ENCODE assay signal across 13 mouse cellular contexts in the genomic region with DNA sequence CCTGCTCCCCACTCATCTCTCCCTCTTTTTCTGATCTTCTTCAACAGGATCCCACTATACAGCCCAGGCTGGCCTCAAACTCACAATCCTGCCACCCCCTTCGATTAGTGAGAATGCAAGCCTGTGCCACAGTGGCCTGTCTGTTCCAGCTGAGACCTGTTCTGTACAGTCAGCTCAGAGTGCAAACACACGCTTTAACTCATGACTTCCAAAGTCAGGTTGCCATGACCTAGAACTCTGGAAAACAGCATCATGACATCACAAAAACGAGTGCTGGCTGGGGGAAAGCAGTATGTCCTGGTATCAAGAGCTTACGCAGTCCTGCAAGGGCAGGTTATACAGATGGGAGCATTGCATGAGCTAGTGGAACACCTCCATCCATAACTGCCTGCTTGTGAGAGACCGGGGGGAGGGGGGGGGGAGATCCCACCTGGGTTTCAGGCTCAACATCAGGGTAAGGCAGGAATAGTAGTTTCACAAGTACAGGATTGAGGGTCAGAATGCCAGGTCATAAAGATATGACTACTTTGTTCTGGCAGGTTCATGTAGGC. TPM values are rescaled to one million over a fixed set of nuclear protein-coding genes. Genes with fewer than 3 reads are reported as not detected.
DNase-seq lines count a peak whose midpoint lies in the region; ATAC-seq and TF ChIP-seq lines count a peak whose summit lies in the region.
"Had no signal": no experiment of that assay in that cellular context is flagged by ENCODE, and none has a peak within 500 bp of the region (broad histone marks: within the 10 kb centered on the region; RNA-seq: fewer than 3 reads in every experiment).

No protein-coding gene starts in this region.

- H3K27ac ChIP-seq in midbrain, embryonic 11.5 days (ENCODE audit: low read depth, low read length): no peak overlapping the region
- H3K27ac ChIP-seq in midbrain, embryonic 10.5 days (replicated peaks): no peak overlapping the region
- H3K27ac ChIP-seq in hindbrain, postnatal 0 days: no peak overlapping the region
- no peak overlapping the region for H3K27ac ChIP-seq in neural tube, embryonic 13.5 days (replicated peaks)
- H3K27ac ChIP-seq: kidney, embryonic 15.5 days; limb, embryonic 15.5 days had no signal

- H3K9me3 ChIP-seq in midbrain, embryonic 11.5 days (ENCODE audit: control insufficient read depth, low read length): no peaks in the 10 kb centered on the region
- H3K9me3 ChIP-seq in midbrain, embryonic 10.5 days (replicated peaks): no peaks in the 10 kb centered on the region
- no peaks in the 10 kb centered on the region for H3K9me3 ChIP-seq in hindbrain, postnatal 0 days (ENCODE audit: low read length)
- no peaks in the 10 kb centered on the region for H3K9me3 ChIP-seq in neural tube, embryonic 13.5 days
- H3K9me3 ChIP-seq: heart, embryonic 12.5 days; kidney, embryonic 15.5 days; limb, embryonic 15.5 days had no signal

- TF ChIP-seq CTCF in hindbrain, postnatal 0 days (IDR thresholded peaks at IDR 0.05; ENCODE audit: low read depth): no peak

- no peak for ATAC-seq in cerebellum, adult (ENCODE audit: insufficient number of reproducible peaks, low FRiP score, low TSS enrichment)
- peak; percentile 61 for ATAC-seq in midbrain, embryonic 11.5 days (ENCODE audit: low FRiP score)
- peak; percentile 69 for ATAC-seq in hindbrain, postnatal 0 days
- ATAC-seq in neural tube, embryonic 13.5 days (ENCODE audit: low read depth): peak; percentile 55

- WGBS in midbrain, embryonic 11.5 days: 77% methylated on average over 5 of the region's 5 CpGs
- 83% methylated on average over 5 of the region's 5 CpGs for WGBS in midbrain, embryonic 10.5 days
- 76% methylated on average over 5 of the region's 5 CpGs for WGBS in hindbrain, postnatal 0 days
- WGBS in neural tube, embryonic 13.5 days: 81% methylated on average over 5 of the region's 5 CpGs

- no peaks in the 10 kb centered on the region for H3K4me1 ChIP-seq in midbrain, embryonic 11.5 days (ENCODE audit: control insufficient read depth, insufficient read depth, low read length)
- H3K4me1 ChIP-seq in midbrain, embryonic 10.5 days: 0 out of 2 replicates have a peak, but pooled peaks cover 4% of the 10 kb centered on the region
- H3K4me1 ChIP-seq in hindbrain, postnatal 0 days (ENCODE audit: insufficient read depth, low read length): no peaks in the 10 kb centered on the region
- H3K4me1 ChIP-seq in neural tube, embryonic 13.5 days (replicated peaks): no peaks in the 10 kb centered on the region
- H3K4me1 ChIP-seq: heart, embryonic 12.5 days; limb, embryonic 15.5 days had no signal

- no peak overlapping the region for H3K4me2 ChIP-seq in midbrain, embryonic 11.5 days
- H3K4me2 ChIP-seq in hindbrain, postnatal 0 days (ENCODE audit: low read depth, low read length): 0 out of 2 replicates have a peak overlapping the region, but pooled peaks have one; percentile 30
- peak overlapping the region; percentile 27 for H3K4me2 ChIP-seq in neural tube, embryonic 13.5 days

- H3K27me3 ChIP-seq in midbrain, embryonic 11.5 days (ENCODE audit: control insufficient read depth, insufficient read depth, low read length): no peaks in the 10 kb centered on the region
- peaks cover 25% of the 10 kb centered on the region for H3K27me3 ChIP-seq in midbrain, embryonic 10.5 days (ENCODE audit: low read depth, poor library complexity, severe bottlenecking)
- H3K27me3 ChIP-seq in hindbrain, postnatal 0 days (ENCODE audit: insufficient read depth, low read length): no peaks in the 10 kb centered on the region
- no peaks in the 10 kb centered on the region; the same call in 1 of the 2 replicates for H3K27me3 ChIP-seq in neural tube, embryonic 13.5 days
- H3K27me3 ChIP-seq: heart, embryonic 12.5 days; kidney, embryonic 15.5 days had no signal

- no peaks in the 10 kb centered on the region for H3K36me3 ChIP-seq in midbrain, embryonic 11.5 days (ENCODE audit: control insufficient read depth, insufficient read depth, low read length)
- H3K36me3 ChIP-seq in midbrain, embryonic 10.5 days: no peaks in the 10 kb centered on the region
- H3K36me3 ChIP-seq in hindbrain, postnatal 0 days (ENCODE audit: insufficient read depth, low read length): no peaks in the 10 kb centered on the region
- H3K36me3 ChIP-seq in neural tube, embryonic 13.5 days: no peaks in the 10 kb centered on the region
- H3K36me3 ChIP-seq: heart, embryonic 12.5 days; kidney, embryonic 15.5 days; limb, embryonic 15.5 days had no signal

- H3K4me3 ChIP-seq in midbrain, embryonic 11.5 days (ENCODE audit: low read depth, low read length): no peak overlapping the region
- no peak overlapping the region for H3K4me3 ChIP-seq in midbrain, embryonic 10.5 days
- no peak overlapping the region for H3K4me3 ChIP-seq in hindbrain, postnatal 0 days (ENCODE audit: low read length)
- 0 out of 2 replicates have a peak overlapping the region, but pooled peaks have one; percentile 15 for H3K4me3 ChIP-seq in neural tube, embryonic 13.5 days
- H3K4me3 ChIP-seq: heart, embryonic 12.5 days; kidney, embryonic 15.5 days had no signal

- peak; percentile 5 for DNase-seq in cerebellum, adult 9-11 months
- no peak for DNase-seq in midbrain, embryonic 11.5 days (ENCODE audit: low spot score, missing footprints)
- DNase-seq in midbrain, embryonic 10.5 days (ENCODE audit: low spot score): no peak
- no peak for DNase-seq in hindbrain, postnatal 0 days (ENCODE audit: low spot score)
- DNase-seq in right cerebral cortex, postnatal 10 days (ENCODE audit: low spot score in 2 of 2): no peak
- no peak for DNase-seq in frontal cortex, postnatal 25 days (ENCODE audit: low spot score in 2 of 2)
- DNase-seq: adrenal gland, postnatal 10 days; gastrocnemius, postnatal 14 days had no signal

- no peak overlapping the region for H3K9ac ChIP-seq in midbrain, embryonic 11.5 days (ENCODE audit: low read length)
- H3K9ac ChIP-seq in hindbrain, postnatal 0 days (replicated peaks; ENCODE audit: low read length): no peak overlapping the region
- H3K9ac ChIP-seq in neural tube, embryonic 13.5 days: 0 out of 2 replicates have a peak overlapping the region, but pooled peaks have one; percentile 18
- H3K9ac ChIP-seq: heart, embryonic 12.5 days; kidney, embryonic 15.5 days; limb, embryonic 15.5 days had no signal

RNA-seq across cellular contexts. Expression of gene Msrb2, which starts 25.8 kb away (rescaled TPM):
- 11.2 and 12.8 TPM in 2 replicates for polyA plus RNA-seq in midbrain, embryonic 11.5 days (2014; fragmentation: Nextera tagmentation; extraction: Ambion mirVana)
- polyA plus RNA-seq in midbrain, embryonic 10.5 days (2016; fragmentation: Nextera tagmentation; extraction: Ambion mirVana): 14.5 and 16.8 TPM in 2 replicates
- total RNA-seq in hindbrain, postnatal 0 days (2014; rRNA removed): 7.4 and 9.8 TPM in 2 replicates
- 12.4 and 13.1 TPM in 2 replicates for polyA plus RNA-seq in hindbrain, postnatal 0 days (2015; fragmentation: Nextera tagmentation; extraction: Ambion mirVana)
- 11.4 and 11.7 TPM in 2 replicates for polyA plus RNA-seq in neural tube, embryonic 13.5 days (2015; fragmentation: Nextera tagmentation; extraction: Ambion mirVana)
